Mouse (Mus musculus) natural killer cell, adult 2 months (primary cell): ENCODE results near the gene Gnl1.
A peak's percentile ranks its signal among the peaks of the same experiment; 100 is the strongest.
"Not testable (repeated sequence)": the region's sequence is repeated elsewhere in the genome, so short reads cannot be mapped to it uniquely, and the experiment has no call there.

ENCODE experiments used
- DNase-seq, 2 experiments: peaks; one replicate each; pipeline ENCODE4 v3.0.0; 2022; ENCODE audit warnings: low spot score in 2 of 2

Gnl1 gene

GRCm38 (mm10) chr17:35979401-35980362, at the start of gene Gnl1, which contains the start of gene Prr3:
Gnl1 (plus strand) TSS chr17:35979851.
Prr3 (minus strand) TSS chr17:35980236.
- DNase-seq, result peak; percentile 91 to 93

DNA sequence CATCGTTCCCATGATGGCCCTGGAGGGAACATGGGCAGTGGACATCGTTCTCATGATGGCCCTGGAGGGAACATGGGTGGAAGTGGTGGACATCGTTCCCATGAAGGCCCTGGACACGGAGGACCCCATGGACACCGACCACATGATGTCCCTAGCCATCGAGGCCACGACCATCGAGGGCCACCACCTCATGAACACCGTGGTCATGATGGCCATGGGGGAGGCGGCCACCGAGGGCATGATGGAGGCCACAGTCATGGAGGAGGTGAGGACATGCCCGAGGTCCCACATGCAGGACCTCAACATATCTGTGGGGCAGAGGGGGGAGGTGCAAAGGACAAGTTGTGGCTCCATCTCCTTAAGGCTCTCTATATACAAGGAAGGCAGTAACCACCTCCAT, 49.0 kb upstream of the Gnl1 start:
- DNase-seq, result no peak

DNA sequence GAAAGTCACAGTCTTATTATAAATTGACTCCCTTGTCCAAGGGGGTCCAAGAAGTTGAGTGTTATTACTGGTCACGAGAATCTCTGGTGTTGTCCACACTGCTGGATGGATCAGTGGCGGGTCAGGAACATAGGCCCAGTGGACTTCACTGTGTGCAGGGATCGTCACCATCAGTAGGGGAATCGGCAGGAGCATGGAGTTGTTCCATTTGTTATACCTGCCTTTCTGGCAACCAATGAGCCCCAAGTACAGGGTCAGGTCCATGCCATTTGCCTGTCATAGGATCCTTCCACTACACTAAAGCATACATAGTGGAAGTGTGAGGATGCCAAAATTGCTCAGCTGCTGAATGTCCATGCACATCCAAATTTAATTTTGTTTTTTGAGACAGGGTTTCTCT, 47.0 kb upstream of the Gnl1 start:
- DNase-seq, result no peak

DNA sequence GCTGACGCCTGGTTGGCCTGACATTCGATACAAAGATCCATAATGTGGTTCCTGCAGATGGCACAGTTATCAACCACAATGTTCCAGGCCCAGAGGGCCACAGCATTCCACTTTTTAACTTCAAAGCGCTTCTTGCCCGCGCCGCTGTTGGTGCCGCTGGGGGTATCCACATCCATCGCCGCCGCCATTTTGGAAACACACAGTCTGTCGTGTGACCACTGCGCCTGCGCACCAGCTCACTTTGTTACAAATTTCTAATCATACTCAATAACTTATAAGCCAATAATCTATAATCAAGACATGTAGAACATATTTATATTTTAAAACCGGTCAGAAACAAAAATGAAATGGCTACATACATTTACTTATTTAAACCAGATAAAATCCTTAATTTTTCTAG, 43.9 kb upstream of the Gnl1 start:
- not testable (repeated sequence) for DNase-seq

GRCm38 (mm10) chr17:35937700-35938348, 41.8 kb upstream of the Gnl1 start:
- DNase-seq, result peak; percentile 44 to 58

GRCm38 (mm10) chr17:35939108-35939507, 40.5 kb upstream of the Gnl1 start:
- DNase-seq, result no peak

DNA sequence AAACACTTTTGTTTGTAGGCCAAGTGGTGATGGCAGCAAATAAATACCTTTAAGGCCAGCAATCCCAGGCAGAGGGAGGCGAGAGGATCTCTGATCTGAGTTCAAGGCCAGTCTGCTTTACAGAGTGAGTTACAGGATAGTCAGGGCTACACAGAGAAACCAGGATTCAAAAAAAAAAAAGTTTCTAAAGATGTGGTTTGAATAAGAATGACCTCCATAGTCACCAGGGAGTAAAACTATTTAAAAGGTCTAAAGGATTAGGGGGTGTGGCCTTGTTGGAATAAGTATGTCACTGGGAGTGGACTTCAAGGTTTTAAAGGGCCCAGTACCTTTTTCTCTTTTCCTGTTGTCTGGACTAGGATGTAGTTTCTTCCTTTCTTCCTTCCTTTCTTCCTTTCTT, 39.7 kb upstream of the Gnl1 start:
- no peak for DNase-seq

- not testable (repeated sequence) for DNase-seq
Observed at GRCm38 (mm10) chr17:35950946-35951345, 28.7 kb upstream of the Gnl1 start.

- DNase-seq, result not testable (repeated sequence)
Observed at GRCm38 (mm10) chr17:35952559-35952958, 27.1 kb upstream of the Gnl1 start.

DNA sequence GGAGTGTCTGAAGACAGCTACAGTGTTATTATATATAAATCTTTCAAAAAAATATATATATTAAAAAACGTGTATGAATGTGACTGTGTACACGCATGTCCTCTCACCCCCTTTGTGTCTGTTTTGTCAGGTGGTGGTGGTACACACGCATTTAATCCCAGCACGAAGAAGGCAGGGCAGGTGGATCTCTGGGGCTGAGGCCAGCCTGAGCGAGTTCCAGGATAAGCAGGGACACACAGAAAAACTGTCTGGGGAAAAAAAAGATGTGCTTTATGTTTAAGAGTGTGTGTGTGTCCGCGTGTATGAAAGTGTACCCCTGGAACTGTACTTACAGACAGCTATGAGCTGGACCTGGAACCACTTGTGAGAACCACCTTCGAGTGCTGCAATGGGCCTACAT, 25.0 kb upstream of the Gnl1 start:
- DNase-seq, result no peak

- no peak for DNase-seq
Observed at GRCm38 (mm10) chr17:35958533-35959223, 21.0 kb upstream of the Gnl1 start.

- no peak for DNase-seq
Observed at GRCm38 (mm10) chr17:35963279-35963678, 16.4 kb upstream of the Gnl1 start.

DNA sequence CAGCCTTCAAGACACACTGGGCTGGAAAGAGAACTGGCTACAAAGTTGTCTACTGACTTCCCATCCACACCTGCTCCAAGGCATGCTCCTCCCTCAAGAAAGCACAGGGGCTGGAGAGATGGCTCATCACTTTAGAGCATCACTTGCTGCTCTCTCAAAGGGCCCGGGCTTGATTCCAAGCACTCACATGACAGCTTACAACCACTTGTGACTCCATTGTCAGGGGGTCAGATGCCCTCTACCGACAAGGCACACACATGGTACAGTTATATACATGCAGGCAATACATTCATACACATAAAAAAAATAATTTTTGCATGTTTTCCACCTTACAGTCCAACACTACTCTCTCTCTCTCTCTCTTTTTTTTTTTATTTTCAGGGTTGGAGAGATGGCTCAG, 12.0 kb upstream of the Gnl1 start:
- DNase-seq, result no peak

DNA sequence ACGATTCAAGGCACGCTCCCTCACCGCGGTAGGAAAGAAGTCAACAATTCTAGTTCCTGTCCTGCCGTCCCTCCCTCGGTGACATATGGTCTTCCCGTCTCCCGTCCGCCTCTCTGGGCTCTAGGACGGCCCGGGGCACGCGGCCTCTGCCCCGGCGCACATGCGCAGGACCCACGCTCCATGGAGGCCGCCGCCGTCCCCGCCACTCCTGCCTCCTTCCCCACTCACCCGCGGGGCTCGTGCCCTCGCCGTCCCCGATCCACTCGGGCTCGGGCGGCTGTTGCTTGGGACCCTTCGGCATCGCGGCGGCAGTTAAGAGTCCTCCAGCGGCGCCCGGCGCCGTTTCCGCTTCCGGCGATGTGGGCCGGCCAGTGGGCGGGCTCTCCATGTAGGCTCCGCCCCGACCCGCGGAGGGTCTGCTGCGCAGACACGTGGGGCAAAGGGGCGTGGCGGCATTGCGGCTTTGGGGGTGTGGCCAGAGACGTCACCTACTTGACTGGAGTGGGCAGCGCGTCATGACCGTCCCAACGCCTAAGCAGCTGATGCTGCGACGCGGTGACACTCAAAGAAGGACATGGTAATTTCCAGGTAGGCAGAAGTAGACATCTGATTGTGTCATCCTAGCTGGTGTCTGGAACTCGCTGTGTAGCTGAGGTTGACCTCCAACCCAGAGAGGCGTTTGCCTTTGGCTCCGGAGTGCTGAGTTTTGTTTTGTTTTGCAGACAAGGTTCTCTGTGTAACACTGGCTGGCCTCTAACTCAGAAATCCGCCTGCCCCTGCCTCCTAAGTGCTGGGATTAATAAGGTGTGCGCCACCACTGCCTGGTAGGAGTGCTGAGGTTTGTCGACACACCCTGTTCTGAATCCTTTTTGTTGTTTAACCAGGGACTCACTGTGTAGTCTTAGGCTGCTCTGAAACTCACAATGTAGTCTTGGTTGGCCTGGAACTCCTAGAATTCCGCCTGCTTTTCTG, 9.9 kb upstream of the Gnl1 start, which contains the start of gene Abcf1:
TSS of gene Abcf1 (minus strand) at position 344 of the 972 bp plus-strand sequence.
- peak; percentile 100 for DNase-seq

- DNase-seq, result no peak
Observed at GRCm38 (mm10) chr17:35972131-35972530, 7.5 kb upstream of the Gnl1 start.

DNA sequence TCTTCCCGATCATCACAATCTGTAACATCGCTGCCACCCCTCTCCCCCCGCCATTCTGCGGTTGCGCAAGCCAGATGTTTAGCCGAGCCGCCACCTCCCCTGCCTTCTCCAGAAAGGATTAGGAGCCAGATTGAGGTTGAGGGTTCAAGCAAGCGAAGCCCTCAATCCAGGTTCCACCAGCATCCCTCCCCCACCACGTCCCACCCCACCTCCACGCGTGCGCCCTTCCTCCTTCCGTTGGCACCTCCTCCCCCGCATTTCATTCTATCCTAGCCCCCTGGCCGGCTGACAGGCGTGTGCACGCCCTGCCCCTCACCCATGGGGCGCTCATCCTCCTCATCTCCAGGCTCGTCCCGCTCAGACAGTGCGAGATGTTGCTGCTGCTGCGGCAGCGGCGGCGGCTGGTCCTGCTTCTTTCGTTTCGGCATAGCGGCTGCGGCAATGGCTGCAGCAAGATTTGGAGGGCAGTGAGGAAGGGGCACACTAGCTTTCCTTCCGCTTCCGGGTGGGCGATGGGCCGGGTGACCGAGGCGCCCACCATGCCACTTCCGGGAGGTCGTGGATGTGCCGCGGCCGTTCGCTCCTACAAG, 745 bp upstream of the Gnl1 start:
- peak in 1 of 2 experiments; percentile 26 for DNase-seq

GRCm38 (mm10) chr17:35980363-35980754, 708 bp downstream of the Gnl1 start:
- no peak for DNase-seq

- no peak for DNase-seq
Observed at GRCm38 (mm10) chr17:35981776-35982175, 2.1 kb downstream of the Gnl1 start.

GRCm38 (mm10) chr17:35991781-35992180, 12.1 kb downstream of the Gnl1 start:
- no peak for DNase-seq

DNA sequence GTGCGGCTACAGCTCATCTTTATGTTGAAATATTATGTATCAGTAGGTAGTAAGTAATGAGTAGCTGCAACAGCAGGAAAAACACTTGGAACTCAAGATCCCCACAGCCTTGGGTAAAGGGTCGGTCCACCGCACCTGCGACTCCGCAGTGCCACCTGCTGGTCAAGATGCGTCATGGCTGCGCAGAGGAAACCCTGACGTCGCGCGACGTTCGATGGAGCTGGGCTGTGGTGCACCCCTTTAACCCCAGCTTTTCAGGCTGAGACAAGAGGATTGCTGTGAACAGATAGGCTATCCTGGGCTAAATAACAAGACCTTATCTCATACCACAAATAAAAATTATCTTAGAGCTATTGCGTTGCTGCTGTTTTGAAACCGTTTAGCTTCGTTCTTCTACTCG, 14.0 kb downstream of the Gnl1 start:
- peak; percentile 77 to 81 for DNase-seq
